Mouse (Mus musculus) 416B (cell line): ENCODE results near the gene Amigo1.

ENCODE experiments used
- DNase-seq: peaks from one replicate; pipeline ENCODE4 v3.0.0; 2011; ENCODE audit warnings: low read depth

Gene Amigo1

DNA sequence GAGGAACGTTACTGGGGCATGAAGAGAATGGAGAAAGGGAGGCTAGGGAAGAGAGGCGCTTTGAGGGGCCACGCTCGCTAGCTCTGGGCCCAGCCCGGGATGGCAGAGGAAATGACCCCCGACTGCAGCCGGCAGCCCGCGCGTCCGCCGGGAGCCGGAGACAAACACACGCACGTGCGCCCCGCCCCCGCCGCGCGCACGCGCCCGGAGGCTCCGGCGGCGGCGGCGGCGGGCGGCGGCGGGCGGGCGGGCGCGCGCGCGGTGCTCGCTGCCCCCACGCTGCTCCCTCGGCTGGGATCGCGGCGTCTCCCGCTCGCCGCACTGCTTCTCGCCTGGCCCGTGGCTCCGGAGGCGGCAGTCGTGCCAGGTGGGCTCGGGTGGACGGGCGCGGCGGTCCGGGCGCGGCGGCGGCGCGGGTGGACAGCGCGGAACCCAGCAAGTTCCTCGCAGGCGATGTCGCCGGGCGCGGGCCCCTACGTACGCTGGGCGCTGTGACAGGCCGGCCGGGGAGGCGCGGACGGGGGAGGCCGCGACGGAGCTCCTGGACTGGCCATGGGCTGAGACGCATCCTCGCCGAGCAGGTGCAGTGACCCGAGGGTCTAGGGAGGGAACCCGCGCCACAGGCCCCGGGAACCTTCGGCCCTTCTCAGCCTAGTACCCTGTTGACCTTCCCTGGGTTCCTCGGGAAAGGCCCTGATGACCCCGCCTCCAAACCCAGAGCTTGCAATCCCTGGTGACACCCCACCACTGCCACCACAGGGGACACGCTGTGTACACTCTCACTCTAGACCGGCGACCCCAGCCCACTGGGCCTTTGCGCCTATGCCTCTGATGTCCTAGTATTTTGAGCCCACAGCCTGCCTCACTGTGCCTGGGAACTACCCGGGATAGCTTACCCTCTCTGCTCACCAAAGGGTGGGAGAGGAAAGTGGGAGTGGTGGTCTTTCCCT lies at the start of gene Amigo1:
TSS of gene Amigo1 (plus strand) at position 238 of the 950 bp plus-strand sequence.
- DNase-seq = peak; percentile 33

DNA sequence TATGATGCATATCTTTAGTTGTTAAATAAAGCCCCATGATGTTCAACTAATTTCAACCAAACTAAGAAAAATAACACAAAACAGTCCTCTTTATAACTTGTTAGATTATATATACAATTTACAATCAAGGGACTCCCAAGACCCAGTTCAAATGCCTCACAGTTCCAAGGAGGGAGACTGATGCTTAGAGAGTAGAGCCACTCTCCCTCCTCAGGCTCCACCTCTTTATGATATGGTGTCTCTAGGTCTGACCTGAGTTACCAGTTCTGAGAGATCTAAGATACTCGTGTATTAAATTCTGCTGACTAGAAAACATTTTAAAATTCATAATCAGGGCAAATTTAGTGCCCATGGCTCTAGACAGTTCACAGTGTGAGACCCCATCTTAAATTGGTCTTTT lies 47.0 kb upstream of the Amigo1 start:
- DNase-seq = no peak

DNA sequence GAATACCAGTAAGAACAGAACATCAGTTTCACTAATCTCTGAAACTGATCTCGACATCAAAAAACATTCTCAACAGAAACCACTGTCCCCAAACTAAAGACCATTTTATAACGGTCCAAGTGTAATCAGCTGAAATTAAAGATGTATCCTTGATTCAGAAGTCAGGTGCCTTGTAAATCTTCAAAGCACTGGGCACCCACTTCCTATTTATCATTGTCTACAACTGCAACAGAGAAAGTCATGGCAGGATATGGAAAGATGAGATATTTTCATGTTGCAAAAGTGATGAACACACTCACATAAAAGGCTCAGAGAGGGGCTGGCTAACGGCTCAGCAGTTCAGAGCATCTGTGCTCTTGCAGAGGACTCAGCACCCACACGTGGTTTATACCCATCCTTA lies 45.3 kb upstream of the Amigo1 start:
- peak; percentile 68 for DNase-seq

DNA sequence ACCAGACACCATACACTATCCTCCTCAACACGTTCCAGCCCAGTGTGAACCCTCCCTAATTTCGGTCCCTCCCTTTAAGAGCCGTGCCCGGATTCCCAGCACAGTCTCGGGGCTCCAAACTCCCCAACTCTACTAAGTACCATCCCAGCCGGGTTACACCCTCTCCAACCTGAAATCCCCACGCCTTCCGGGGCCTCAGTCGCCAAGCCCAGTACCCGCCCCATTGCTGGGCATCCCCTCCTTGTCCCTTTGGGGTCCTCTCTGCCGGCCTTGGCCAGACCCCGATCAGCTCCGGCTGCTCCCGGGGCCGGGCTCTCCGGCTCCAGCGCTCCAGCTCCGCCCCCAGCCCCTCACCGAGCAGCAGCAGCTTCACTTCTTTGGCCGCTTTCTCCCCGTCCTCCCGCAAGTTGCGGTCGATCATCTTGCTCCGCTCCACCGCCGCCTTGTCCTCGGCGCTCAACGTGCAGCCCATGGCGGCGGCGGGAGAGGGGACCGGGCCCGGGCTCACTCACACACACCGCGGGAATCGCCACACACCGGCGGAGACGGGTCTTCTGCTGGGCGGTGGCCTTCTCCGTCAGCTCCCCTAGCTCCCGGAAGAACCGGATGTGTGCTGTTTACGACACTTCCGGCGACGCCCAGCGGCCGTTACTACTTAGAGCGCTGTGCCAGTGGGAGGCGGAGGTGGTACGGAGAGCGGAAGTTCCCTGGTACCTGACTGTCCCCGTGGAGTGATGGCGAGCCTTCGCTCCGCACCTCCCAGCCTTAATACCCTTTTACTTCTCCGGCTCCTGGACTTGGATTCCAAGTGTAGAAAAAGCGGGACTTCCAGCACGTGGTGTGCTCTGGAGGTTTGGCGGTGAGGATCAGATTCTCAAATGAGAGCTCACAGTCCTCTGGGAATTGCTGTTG lies 40.3 kb upstream of the Amigo1 start, which contains the start of gene Gnai3:
TSS of gene Gnai3 (minus strand) at position 613 of the 912 bp plus-strand sequence.
- DNase-seq = peak; percentile 96

DNA sequence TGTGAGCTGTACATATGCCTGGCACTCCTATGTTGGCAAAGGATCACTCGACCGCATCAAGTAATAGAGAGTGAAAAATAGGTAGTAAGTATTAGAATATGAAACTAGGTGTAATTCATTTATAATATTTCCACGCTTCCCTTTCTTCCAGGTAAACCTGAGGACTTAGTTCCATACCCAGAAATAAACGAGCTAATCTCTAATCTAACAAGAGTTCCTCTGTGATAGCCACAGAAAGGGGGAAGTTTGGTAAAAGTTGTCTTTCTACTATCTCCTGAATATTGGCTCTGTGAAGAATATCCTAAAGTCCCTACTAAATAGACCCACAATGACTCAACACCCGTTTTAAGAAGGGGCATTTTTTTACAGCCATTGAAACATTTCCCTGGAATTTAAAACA lies 39.5 kb upstream of the Amigo1 start:
- DNase-seq = peak; percentile 40

- DNase-seq = peak; percentile 95
Measured at GRCm38 (mm10) chr3:108147386-108148235, 38.5 kb upstream of the Amigo1 start.

- DNase-seq = no peak
Measured at GRCm38 (mm10) chr3:108152290-108152689, 33.8 kb upstream of the Amigo1 start.

GRCm38 (mm10) chr3:108154656-108155055 lies 31.5 kb upstream of the Amigo1 start, which contains the start of gene Gpr61:
TSS of gene Gpr61 (minus strand) at chr3:108154882.
- no peak for DNase-seq

- no peak for DNase-seq
Measured at GRCm38 (mm10) chr3:108158383-108159037, 27.6 kb upstream of the Amigo1 start.

- DNase-seq = no peak
Measured at GRCm38 (mm10) chr3:108164091-108164490, 22.0 kb upstream of the Amigo1 start.

DNA sequence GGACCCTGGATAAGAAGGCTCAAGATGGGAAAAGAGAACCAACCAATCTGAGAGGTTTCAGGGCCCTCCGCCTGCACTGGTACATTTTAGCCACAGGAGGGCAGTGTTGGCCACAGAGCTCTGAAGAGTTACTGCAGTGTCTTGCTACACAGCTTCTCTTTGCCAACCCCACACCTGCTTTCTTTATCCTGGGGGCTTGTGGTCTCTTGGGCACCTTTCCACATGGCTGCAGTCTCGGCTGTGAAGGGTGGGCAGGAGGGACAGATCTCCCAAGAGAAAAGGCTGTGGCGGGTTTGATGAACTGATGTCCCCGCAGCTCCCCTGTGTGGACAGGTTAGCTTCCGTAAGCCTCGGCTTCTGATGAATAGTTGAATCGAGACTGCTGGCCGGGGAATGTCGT lies 21.3 kb upstream of the Amigo1 start:
- peak; percentile 76 for DNase-seq

DNA sequence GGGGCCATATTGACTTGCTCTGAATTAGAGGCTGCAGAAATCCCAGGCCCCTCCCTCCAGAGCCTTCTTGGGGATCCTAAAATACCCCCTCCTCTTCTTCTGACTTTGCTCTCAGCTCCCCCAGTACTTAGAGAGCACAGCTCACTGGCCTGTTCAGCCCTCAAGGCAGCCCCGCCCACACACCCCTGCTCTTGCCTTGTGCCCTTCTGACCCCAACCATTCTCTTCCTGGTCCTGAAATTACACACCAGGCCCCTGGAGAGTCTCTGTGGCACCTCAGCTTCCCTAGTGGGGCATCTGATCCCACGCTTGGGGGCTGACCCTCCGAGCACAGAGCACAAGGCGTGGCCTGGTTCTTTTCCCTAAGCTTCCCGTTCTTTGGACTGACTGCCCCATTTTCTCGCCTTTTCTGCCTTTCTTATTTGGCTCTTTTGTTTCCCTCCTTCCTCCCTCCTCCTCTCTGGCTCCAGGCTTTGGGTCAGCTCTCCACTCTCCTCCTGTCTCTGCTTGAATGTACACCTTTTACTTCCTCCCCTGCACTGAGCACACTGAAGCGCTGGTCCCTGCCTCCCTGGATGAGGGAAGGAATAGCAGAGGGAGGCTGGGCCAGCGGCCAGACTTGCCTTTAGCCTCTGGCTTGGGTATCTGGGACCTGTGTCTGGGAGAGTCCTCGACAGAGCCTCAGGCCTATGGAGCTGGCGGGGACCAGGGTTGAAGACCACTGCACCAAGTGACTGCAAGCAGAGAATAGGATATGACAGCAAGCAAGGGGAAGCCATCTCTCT lies 20.4 kb upstream of the Amigo1 start:
- DNase-seq = no peak

- peak; percentile 41 for DNase-seq
Measured at GRCm38 (mm10) chr3:108166486-108167211, 19.5 kb upstream of the Amigo1 start.

GRCm38 (mm10) chr3:108167499-108167898 lies 18.6 kb upstream of the Amigo1 start:
- DNase-seq = no peak

- no peak for DNase-seq
Measured at GRCm38 (mm10) chr3:108169199-108169598, 16.9 kb upstream of the Amigo1 start.

DNA sequence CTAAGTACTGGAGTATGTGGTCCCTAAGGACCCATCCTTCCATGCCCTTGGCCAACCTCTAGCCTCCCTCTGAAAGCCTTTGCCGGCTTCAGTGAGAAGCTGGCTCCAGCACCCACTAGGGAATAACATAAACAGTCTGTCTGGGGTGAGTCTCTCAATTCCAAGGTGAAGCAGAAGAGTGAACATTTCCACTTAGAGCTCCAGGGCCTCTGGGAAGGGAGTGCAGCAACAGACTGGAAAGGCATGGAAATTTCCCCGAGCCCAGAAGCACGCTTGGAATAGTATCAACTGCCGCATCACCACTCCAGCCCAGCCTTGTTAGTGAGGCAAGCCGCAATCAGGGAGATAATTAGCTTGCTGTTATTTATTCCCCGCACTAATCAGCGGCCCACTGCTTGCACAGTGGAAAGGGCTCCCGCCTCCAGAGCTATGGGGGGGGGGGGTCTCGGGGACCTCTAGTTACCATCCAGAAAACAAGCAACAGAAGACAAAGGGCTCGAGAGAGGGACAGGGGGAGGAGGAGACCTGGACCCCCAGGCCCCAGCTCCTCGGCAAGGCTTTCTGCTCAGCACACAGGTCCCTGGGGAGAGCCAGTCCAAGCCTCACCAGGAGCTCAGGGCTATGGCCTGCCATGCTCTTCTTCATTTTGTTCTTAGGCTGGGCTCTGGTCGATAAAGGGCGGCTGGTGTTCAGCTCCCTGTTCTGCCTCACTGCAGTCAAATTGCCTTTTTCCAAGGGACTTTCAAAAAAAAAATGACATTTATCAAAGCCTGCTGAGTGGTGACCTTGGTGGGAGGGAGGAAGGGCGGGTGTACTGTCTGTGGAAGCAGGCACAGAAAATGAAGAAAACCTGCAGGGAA lies 11.2 kb upstream of the Amigo1 start:
- DNase-seq = no peak

- DNase-seq = no peak
Measured at GRCm38 (mm10) chr3:108178756-108179715, 7.1 kb upstream of the Amigo1 start.
